Mouse (Mus musculus): ENCODE measurements around the gene Zfp57.

GRCm38 (mm10) chr17:36972791-36973190 lies 28.2 kb upstream of the Zfp57 start:
- no peak for TF ChIP-seq CTCF (IDR thresholded peaks at IDR 0.05; ENCODE audit: low read depth, low read length)
- TF ChIP-seq POLR2A (IDR thresholded peaks at IDR 0.05; ENCODE audit: insufficient read depth, low read length), result peak; percentile 43

Measured in ES-Bruce4 (cell line).